Mouse (Mus musculus): Measurements from ENCODE around the gene Pou5f1.
"Not testable (repeated sequence)": the region's sequence is repeated elsewhere in the genome, so short reads cannot be mapped to it uniquely, and the experiment has no call there.

The Pou5f1 gene

DNA sequence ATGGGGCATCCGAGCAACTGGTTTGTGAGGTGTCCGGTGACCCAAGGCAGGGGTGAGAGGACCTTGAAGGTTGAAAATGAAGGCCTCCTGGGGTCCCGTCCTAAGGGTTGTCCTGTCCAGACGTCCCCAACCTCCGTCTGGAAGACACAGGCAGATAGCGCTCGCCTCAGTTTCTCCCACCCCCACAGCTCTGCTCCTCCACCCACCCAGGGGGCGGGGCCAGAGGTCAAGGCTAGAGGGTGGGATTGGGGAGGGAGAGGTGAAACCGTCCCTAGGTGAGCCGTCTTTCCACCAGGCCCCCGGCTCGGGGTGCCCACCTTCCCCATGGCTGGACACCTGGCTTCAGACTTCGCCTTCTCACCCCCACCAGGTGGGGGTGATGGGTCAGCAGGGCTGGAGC is at the start of gene Pou5f1:
Gene Pou5f1, plus strand, starts transcription at position 243 of the 400 bp plus-strand sequence.
- DNase-seq (ENCODE audit: low spot score in 2 of 2) = no peak

DNA sequence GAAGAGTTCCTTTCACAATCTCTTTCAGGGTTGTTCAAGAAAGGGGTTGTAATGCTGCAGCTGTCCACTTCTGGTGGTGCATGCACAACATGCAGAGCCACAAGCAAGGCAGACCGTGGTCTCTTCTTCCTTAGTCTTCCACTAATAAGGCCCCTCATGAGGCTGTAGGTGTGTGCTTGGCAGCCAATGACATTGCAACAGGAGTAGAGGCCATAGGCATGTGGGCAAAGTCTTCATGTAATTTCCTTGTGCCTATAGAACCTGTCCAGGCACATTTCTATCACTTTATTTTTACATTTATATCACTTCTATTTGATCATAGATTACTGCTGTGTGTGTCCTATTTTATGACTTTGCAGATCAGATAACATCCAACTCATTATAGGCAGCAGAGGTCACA is 47.6 kb upstream of the Pou5f1 start:
- not testable (repeated sequence) for DNase-seq (ENCODE audit: low spot score in 2 of 2)

DNA sequence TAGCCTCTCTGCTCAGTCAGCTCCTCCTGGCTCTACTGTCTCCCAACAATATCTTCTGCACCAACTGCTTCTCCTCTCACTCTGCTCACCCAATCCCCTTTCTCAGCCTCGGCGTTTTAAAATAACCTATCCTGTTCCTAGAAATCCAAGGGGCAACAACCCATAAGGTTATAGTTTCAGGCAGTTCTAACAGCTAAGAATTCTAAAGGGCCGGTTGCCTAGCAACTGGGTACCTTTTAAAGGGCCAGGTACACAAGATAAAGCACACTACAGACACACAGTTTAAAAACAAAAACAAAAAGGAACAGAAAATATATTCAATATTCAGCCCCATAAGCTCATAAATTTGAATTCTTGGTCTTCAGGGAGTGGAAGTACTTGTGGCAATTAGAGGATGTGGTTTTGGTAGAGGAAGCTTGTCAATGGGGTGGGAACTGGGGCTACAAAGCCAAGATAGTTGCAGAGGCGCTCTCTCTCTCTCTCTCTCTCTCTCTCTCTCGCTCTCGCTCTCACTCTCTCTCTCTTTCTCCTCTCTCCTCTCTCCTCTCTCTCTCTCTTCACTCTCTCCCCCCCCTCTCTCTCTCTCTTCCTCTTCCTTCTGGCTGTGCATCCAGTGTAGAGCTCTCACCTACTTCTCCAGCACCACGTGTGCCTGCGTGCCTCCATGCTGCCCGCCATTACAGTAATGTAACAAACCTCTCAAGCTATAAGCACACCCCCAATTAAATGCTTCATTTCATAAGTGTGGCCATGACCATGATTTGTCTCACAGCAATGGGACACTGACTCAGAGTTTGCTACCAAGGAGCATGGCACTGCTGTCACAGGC is 45.1 kb upstream of the Pou5f1 start:
- DNase-seq (ENCODE audit: low spot score in 2 of 2) = not testable (repeated sequence)

DNA sequence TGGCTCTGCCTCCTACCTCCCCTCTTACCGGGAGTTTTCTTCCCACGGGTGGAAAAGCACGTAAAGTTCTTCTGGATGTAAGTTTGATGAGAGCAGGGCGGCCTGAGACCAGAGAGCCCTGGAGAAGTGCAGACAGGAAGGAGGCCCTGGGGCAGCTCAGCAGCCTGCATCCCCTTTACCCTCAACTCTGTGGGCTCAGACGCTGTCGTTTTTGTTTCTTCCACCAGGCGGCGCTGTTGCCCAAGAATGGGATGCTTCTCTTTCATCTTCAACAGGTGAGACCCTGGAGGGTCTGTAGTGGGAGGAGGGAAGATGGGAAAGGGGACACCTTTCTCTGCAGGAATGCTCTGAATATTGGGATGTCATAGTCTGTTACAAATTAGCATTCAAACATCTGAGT is 40.2 kb upstream of the Pou5f1 start:
- not testable (repeated sequence) for DNase-seq (ENCODE audit: low spot score in 2 of 2)

DNA sequence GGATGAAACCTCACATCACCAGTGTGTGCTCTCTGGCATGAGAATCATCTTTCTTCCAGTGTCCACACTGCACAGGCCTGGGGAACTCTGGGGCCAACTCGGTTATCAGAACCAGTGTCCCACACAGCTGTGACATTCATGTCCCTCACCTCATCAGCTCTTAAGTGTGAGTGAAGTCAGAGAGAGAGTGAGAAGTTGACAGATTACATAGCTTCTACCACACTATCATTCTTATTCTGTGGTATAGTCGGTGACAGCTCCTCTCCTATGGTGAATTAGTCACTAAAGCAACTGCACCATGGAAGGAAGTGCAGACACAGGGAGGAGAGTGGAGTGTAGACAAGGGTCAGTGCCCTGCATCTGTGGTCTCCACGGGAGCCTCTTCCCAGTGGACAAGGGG is 36.9 kb upstream of the Pou5f1 start:
- DNase-seq (ENCODE audit: low spot score in 2 of 2) = not testable (repeated sequence)

DNA sequence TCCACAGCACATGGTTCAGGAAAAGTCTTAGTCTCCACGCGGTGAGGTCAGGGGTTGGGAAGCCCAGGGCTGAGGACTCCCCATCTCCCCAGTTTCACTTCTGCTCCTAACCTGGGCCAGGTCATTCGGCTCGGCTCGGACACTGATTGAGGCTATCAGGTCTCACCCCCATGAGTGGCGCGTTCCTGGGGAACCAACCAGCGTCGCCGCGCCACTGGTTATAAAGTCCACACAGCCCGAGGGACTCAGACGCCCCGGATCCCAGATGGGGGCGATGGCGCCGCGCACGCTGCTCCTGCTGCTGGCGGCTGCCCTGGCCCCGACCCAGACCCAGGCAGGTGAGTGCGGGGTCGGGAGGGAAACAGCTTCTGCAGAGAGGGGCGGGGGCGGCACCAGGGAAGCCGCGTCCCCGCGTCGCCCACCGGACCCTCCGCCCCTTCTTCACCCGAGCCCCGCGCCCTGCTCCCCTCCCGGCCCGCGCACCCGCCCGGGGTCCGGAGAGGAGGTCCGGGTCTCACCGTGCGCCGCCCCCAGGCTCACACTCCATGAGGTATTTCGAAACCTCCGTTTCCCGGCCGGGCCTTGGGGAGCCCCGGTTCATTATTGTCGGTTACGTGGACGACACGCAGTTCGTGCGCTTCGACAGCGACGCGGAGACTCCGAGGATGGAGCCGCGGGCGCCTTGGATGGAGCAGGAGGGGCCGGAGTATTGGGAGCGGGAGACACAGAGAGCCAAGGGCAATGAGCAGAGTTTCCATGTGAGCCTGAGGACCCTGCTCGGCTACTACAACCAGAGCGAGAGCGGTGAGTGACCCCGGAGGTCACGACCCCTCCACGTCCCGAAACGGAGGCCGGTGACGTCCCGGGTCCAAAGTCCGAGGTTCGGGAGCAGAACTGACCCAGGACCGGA is 35.7 kb upstream of the Pou5f1 start, which contains the start of gene H2-Q10:
Gene H2-Q10, plus strand, starts transcription at position 248 of the 910 bp plus-strand sequence.
- no peak for DNase-seq (ENCODE audit: low spot score in 2 of 2)

DNA sequence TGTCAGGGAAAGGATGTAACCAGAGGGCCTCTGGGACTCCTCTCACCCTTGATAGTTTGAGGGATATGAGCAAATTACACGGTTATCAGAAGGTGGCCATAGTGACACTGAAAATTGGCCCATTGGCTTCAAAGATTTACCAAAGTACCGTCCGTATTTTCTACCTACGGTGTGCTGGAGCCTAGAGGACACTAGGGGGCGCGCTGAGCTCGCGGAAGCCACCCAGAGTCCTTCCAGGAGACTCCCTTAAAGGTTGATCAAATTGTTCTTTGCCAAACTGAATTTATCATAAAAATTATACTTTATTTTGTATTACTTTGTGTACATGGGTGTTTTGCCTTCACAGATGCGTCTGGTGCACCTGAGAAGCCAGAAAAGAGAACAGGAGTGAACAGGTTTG is 21.8 kb upstream of the Pou5f1 start:
- peak; percentile 49 to 70 for DNase-seq (ENCODE audit: low spot score in 2 of 2)

DNA sequence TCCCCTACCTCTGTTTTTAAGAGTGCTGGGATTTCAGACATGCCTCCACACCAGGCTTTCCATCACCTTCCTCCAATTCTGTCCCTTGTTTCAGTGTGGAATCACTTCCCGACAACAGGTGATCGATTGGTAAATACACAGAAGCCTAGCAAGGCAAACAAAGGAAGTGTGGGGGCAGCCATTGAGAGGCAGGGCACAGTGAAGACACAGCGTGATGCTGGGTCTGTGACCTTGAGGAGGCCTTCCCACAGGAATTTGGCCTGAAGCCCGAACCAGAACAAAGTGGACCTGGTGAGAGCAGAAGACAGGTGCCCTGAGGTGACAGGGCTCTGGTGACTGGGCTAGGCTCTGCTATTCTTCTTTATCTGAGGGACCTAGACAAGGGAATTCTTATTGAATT is 20.1 kb upstream of the Pou5f1 start:
- DNase-seq (ENCODE audit: low spot score in 2 of 2) = no peak

DNA sequence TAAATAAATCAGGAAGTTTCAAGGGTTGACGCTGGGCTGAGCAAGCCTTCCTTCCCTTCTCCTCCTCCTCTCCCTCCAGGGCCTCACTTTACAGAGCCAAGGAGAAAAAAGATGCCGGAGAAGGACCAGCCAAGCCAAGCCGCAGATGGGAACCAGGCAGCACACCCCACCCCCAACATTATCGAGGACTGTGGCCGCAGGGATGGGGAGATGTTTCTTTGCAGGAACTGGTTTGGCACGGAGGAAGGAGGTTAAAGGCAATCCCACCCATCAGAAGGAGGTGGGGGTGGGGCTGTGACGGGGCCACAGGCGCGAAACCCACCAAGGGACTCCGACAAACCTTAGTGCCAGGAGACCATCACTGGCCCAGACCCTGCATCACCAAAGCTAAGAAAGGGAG is 19.1 kb upstream of the Pou5f1 start:
- no peak for DNase-seq (ENCODE audit: low spot score in 2 of 2)

DNA sequence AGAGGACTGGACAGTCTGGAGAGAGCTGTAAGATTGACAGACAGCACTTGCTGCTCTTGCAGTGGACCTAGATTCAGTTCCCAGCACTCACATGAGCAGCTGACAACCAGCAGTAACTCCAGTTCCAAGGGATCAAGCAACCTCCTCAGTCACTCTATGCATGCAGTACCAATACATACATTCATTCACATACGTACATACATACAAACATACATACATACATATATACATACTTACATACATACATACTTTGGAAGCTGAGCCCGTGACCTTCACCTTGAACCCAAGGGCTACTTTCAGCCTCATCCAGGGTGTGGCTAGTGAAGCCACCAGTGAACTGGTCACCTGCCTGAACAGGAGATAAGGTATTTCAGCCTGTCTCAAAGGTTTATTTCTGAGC is 17.8 kb upstream of the Pou5f1 start:
- DNase-seq (ENCODE audit: low spot score in 2 of 2) = no peak

DNA sequence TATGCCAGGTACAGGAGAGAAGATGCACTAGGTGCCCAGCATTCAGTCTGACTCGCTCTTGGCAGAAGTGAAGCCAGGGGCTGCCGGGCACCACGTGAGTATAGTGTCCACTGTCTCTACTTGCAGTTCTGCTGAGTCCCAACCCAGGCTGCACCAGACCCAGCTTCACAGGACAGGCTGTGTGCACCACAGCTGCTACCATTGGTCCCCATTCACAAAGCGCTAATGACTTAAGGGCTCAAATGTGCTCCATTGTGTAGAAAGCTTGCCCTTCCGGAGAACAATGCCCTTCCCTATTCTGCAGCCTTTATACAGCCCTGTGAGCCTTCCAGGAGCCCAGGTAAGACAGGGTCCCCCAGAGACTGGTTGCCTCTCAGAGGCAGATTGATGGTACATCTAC is 15.5 kb upstream of the Pou5f1 start:
- DNase-seq (ENCODE audit: low spot score in 2 of 2) = no peak

DNA sequence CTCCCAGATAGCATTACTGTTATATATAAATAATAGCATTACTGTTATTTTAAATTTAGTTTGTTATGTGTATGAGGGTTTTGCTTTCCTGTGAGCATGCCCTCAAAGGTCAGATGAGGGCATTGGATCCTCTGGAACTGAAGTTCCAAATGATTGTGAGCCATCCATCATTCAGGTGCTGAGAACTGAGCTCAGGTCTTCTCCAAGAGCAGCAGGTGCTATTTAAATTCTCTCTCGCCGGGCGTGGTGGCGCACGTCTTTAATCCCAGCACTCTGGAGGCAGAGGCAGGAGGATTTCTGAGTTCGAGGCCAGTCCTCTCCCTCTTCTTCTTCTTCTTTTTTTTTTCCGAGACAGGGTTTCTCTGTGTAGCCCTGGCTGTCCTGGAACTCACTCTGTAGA is 8.7 kb upstream of the Pou5f1 start:
- no peak for DNase-seq (ENCODE audit: low spot score in 2 of 2)

DNA sequence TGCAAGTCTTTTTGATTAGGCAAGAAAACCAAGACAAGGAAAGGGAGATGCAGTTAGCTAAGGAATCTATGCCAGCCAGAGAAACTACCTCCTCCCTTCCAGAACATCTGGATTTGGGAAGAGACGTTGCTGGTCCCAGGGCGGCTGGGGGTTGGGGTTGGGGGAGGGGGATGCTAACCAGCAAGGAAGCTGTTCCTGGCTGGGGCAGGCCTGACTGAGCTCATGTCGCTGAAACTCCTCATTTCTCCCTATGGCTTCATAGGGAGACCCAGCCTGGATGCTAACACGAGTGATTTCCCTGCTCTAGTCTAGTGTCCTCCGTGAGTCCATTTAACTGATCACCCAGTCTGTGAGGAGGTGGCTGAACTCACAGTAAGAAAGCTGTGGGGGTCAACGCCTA is 3.6 kb upstream of the Pou5f1 start:
- DNase-seq (ENCODE audit: low spot score in 2 of 2) = no peak

DNA sequence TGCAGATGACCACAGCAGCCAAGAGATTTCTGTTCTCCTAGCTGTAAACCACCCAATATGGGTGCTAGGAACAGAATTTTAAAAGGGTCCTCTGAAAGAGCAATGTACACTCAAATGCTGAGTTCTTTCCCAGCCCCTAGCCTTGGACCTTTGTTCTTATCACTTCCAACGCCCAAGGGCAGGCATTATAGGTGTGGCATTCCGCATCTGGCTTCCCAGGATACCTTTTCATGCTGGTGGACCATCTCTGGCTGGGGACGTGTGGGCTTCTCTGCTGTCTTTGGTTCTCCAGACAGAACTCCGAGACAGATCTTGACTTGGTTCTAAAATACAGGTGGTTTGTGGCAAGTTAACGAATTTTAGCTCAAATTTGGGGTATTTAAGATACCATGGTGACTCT is 3.1 kb upstream of the Pou5f1 start:
- no peak for DNase-seq (ENCODE audit: low spot score in 2 of 2)

DNA sequence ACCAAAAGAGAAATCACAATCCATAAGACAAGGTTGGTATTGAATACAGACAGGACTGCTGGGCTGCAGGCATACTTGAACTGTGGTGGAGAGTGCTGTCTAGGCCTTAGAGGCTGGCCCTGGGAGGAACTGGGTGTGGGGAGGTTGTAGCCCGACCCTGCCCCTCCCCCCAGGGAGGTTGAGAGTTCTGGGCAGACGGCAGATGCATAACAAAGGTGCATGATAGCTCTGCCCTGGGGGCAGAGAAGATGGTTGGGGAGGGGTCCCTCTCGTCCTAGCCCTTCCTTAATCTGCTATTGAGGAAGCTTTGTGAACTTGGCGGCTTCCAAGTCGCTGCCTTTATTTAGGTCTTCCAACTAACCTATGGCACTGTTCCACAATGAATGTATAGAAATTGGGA is 2.0 kb upstream of the Pou5f1 start:
- no peak for DNase-seq (ENCODE audit: low spot score in 2 of 2)

DNA sequence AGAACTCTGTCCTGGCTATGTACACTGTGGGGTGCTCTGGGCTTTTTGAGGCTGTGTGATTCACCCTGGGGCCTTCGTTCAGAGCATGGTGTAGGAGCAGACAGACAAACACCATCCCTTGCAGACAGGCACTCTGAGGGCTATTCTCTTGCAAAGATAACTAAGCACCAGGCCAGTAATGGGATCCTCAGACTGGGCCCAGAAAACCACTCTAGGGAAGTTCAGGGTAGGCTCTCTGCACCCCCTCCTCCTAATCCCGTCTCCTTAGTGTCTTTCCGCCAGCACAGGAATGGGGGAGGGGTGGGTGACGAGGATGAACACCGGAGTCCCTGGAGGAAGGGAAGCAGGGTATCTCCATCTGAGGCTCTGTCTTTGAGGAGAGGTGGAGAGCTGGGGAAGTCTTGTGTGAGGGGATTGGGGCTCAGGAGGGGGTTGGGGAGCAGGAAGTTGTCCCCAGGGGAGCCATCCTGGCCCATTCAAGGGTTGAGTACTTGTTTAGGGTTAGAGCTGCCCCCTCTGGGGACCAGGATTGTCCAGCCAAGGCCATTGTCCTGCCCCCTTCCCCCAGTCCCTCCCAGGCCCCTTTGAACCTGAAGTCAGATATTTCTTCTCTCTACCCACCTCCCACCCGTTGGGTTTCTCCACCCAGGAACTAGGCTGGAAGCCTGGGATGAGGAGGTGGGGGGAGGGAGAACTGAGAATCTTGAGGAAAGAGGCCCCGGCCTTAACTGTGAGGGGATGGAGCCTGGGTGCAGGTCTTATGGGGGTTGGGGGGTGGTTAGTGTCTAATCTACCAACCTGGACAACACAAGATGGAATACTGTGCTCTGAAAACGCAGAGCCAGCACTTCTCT is 963 bp upstream of the Pou5f1 start:
- no peak for DNase-seq (ENCODE audit: low spot score in 2 of 2)

DNA sequence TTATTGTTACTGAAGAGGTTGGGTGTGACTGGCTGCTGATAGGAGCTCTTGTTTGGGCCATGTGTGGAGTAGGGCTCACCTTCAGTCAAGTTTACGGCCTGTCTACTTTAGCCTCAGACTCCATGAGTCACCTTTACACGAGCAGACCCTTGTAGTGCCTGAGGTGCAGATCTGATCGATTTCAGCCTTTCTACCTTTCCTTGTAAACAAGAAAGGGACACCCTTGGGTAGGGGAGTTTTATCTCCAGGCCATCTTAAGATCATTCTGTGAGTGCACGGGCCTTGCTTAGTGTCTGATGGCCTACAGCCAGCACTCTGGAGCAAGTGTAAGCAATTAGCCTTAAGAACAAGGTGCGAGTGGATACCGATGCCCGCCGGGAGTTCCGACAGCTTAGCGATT is 1.1 kb downstream of the Pou5f1 start:
- no peak for DNase-seq (ENCODE audit: low spot score in 2 of 2)

DNA sequence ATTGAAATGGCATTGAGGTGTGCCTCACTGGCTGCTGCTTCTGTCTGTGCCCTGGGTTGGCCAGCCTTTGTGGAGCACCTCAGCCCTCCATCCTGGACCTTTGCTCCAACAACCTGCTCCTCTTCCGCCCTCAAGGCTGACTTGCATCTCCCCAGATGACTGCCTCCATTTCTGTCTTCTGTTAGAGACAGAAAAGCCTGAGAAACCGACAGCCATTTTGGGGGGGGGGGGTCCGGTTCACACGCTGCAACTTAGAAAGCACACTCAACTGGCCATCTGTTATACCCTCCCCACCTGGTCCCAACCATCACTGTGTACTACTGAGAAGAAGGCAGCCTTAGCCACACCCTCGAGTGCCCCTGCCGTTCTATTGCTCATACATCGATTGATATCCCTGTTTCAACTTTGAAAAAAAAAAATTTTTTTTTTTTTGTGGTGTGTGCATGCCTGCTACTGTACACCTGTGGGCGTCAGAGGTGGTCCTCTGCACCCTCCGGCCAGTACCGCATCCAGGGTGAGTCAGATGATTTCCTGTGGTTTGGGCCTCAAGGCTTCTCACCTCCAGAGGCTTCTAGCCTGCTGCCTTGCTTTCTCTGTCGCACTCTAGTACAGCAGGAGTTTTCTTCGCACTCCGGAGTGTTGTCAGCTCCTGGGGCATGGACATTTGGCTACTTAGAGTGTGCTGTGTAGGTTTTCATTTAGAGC is 1.9 kb downstream of the Pou5f1 start:
- DNase-seq (ENCODE audit: low spot score in 2 of 2) = no peak

DNA sequence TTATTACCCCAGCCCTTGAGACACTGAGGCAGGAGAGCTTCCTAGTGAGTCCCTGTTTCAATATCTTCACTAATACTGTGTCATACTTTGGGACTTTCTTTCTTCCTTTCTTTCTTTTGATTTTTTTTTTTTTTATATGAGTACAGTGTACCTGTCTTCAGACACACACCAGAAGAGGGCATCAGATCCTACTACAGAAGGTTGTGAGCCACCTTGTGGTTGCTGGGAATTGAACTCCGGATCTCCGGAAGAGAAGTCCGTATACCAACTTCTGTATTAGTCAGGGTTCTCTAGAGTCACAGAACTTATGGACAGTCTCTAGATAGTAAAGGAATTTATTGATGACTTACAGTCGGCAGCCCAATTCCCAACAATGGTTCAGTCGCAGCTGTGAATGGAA is 2.5 kb downstream of the Pou5f1 start:
- DNase-seq (ENCODE audit: low spot score in 2 of 2) = not testable (repeated sequence)

DNA sequence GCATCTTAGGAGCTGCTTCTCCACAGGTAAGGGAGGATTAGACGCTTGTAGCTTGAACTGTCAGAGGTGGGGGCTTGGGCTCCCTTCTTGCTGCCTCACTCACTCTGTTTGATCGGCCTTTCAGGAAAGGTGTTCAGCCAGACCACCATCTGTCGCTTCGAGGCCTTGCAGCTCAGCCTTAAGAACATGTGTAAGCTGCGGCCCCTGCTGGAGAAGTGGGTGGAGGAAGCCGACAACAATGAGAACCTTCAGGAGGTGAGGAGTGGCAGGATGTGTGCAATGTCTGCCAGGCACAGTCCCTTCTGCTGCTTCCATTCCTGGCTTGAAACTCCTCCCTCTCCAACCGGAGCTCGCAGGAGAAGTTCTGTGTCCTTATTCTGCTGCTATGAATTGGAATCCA is 3.5 kb downstream of the Pou5f1 start:
- no peak for DNase-seq (ENCODE audit: low spot score in 2 of 2)

DNA sequence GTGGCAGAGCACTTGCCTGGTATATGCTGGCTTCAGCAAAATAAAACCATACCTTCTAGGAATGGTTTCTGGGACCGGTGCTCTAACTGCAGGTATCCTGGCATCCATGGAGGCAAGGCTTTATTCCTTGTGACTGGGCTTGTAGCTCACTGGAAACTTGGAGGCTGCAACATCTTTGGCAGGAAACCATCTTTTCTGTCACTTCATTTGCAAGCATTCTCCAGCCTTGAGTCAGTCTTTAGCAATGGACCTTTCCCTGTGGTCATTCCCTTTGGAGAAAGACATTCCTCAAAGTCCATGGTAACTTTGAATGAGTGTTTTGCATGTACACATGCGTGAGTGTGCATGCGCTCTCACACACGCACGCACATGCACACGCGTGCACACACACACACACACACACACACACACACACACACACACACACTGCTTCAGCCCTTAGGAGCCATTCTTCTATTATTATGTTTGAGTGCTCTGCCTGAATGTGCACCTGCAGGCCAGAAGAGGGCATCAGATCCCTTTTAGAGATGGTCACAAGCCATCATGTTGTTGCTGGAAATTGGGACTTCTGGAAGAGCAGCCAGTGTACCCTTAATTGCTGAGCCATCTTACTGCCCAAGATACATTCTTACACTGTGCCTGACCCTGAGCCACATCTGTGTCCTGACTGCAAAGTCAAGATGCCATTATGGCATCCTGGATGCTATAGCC is 7.3 kb downstream of the Pou5f1 start:
- no peak for DNase-seq (ENCODE audit: low spot score in 2 of 2)

Measured in frontal cortex, postnatal 36 days (tissue).